Mouse (Mus musculus) heart, embryonic 10.5 days (tissue): ENCODE measurements around the gene Gse1. TPM values are rescaled to one million over a fixed set of nuclear protein-coding genes. Genes with fewer than 3 reads are reported as not detected.

Experiments used
- DNase-seq: peaks from one replicate; pipeline ENCODE4 v3.0.0-alpha.2; 2017; ENCODE audit warnings: low spot score
- H3K27ac ChIP-seq: fragments of 300-500 bp; sonication (generic); 2 replicates; pipeline ENCODE4 v1.5.1; 2016; ENCODE audit warnings: mild to moderate bottlenecking
- H3K27me3 ChIP-seq: fragments of 300-500 bp; sonication (generic); 2 replicates; pipeline ENCODE4 v1.6.1; 2016; ENCODE audit warnings: mild to moderate bottlenecking; ENCODE audit not compliant: poor library complexity, insufficient read depth, severe bottlenecking
- H3K36me3 ChIP-seq: fragments of 300-500 bp; sonication (generic); 2 replicates; pipeline ENCODE4 v1.6.1; 2016; ENCODE audit warnings: mild to moderate bottlenecking, moderate library complexity
- H3K4me1 ChIP-seq: fragments of 300-500 bp; sonication (generic); 2 replicates; pipeline ENCODE4 v1.6.1; 2016; ENCODE audit warnings: mild to moderate bottlenecking
- H3K4me3 ChIP-seq: fragments of 300-500 bp; sonication (generic); 2 replicates; pipeline ENCODE4 v1.5.1; 2016; ENCODE audit warnings: mild to moderate bottlenecking, moderate library complexity
- H3K9me3 ChIP-seq: fragments of 300-500 bp; sonication (generic); 2 replicates; pipeline ENCODE4 v1.6.1; 2016; ENCODE audit warnings: mild to moderate bottlenecking, moderate library complexity
- WGBS: fragments of 180-500 bp; shearing (Covaris S2); methylation state at CpG from one replicate; pipeline ENCODE4 v1.1.7; 2016; 5-methylcytosine and 5-hydroxymethylcytosine counted together
- polyA plus RNA-seq: library from polyadenylated mRNA; unstranded; fragments of >200 nt; fragmentation: Nextera tagmentation; extraction: Ambion mirVana; gene quantifications from 2 replicates; pipeline ENCODE4 v1.2.1, GENCODE M21; 2016

Gene Gse1
- polyA plus RNA-seq, 1 experiment from 2014 or later, result 13.7 TPM

- H3K27ac ChIP-seq, result peak overlapping the region; percentile 90
- no peaks in the 10 kb centered on the region for H3K36me3 ChIP-seq
- H3K4me3 ChIP-seq, result peak overlapping the region; percentile 42
- peak; percentile 89 for DNase-seq
- peaks cover 91% of the 10 kb centered on the region for H3K4me1 ChIP-seq
- H3K27me3 ChIP-seq, result peaks cover 24% of the 10 kb centered on the region
- WGBS, result 8% methylated on average over 33 of the region's 33 CpGs
- H3K9me3 ChIP-seq, result no peaks in the 10 kb centered on the region
Measured at GRCm38 (mm10) chr8:120416522-120417394, 188.5 kb downstream of the Gse1 start.

GRCm38 (mm10) chr8:120418188-120418587, 189.9 kb downstream of the Gse1 start:
- H3K27ac ChIP-seq, result 0 out of 2 replicates have a peak overlapping the region, but pooled peaks have one; percentile 43
- H3K4me1 ChIP-seq, result peaks cover 93% of the 10 kb centered on the region
- 72% methylated on average over 5 of the region's 5 CpGs for WGBS
- DNase-seq, result no peak
- no peaks in the 10 kb centered on the region for H3K9me3 ChIP-seq
- no peak overlapping the region for H3K4me3 ChIP-seq
- H3K27me3 ChIP-seq, result peaks cover 12% of the 10 kb centered on the region
- no peaks in the 10 kb centered on the region for H3K36me3 ChIP-seq

- H3K27me3 ChIP-seq, result 0 out of 2 replicates have a peak, but pooled peaks cover 7% of the 10 kb centered on the region
Measured at GRCm38 (mm10) chr8:120419675-120420074, 191.4 kb downstream of the Gse1 start.

GRCm38 (mm10) chr8:120420226-120420625, 192.0 kb downstream of the Gse1 start:
- no peaks in the 10 kb centered on the region for H3K36me3 ChIP-seq
- H3K27me3 ChIP-seq, result 0 out of 2 replicates have a peak, but pooled peaks cover 7% of the 10 kb centered on the region
- peaks cover 98% of the 10 kb centered on the region for H3K4me1 ChIP-seq
- 49% methylated on average over 5 of the region's 5 CpGs for WGBS
- DNase-seq, result no peak
- peak overlapping the region; percentile 69; the same call in 1 of the 2 replicates for H3K27ac ChIP-seq
- no peak overlapping the region for H3K4me3 ChIP-seq
- no peaks in the 10 kb centered on the region for H3K9me3 ChIP-seq

More at GRCm38 (mm10) chr8:120419675-120420074, 191.4 kb downstream of the Gse1 start:
- H3K27ac ChIP-seq, result peak overlapping the region; percentile 69; the same call in 1 of the 2 replicates
- H3K9me3 ChIP-seq, result no peaks in the 10 kb centered on the region
- H3K36me3 ChIP-seq, result no peaks in the 10 kb centered on the region
- DNase-seq, result no peak
- WGBS, result 71% methylated on average over 9 of the region's 9 CpGs
- peaks cover 98% of the 10 kb centered on the region for H3K4me1 ChIP-seq
- no peak overlapping the region for H3K4me3 ChIP-seq

- H3K36me3 ChIP-seq, result no peaks in the 10 kb centered on the region
- H3K4me1 ChIP-seq, result peaks cover 98% of the 10 kb centered on the region
- H3K27ac ChIP-seq, result peak overlapping the region; percentile 69
- no peaks in the 10 kb centered on the region for H3K9me3 ChIP-seq
- DNase-seq, result no peak
- 0 out of 2 replicates have a peak, but pooled peaks cover 4% of the 10 kb centered on the region for H3K27me3 ChIP-seq
- H3K4me3 ChIP-seq, result peak overlapping the region; percentile 23; the same call in 1 of the 2 replicates
- WGBS, result 4% methylated on average over 9 of the region's 9 CpGs
Measured at GRCm38 (mm10) chr8:120421638-120422037, 193.4 kb downstream of the Gse1 start.

GRCm38 (mm10) chr8:120422236-120422635, 194.0 kb downstream of the Gse1 start:
- 79% methylated on average over 8 of the region's 8 CpGs for WGBS
- DNase-seq, result no peak
- Histone ChIP-seq H3K4me3 (no peak overlapping the region), H3K4me1 (peaks cover 98% of the 10 kb centered on the region), H3K36me3 (no peaks in the 10 kb centered on the region), H3K27me3 (0 out of 2 replicates have a peak, but pooled peaks cover 4% of the 10 kb centered on the region), H3K9me3 (no peaks in the 10 kb centered on the region), H3K27ac (peak overlapping the region; percentile 59)

- 0 out of 2 replicates have a peak, but pooled peaks cover 4% of the 10 kb centered on the region for H3K27me3 ChIP-seq
- no peaks in the 10 kb centered on the region for H3K9me3 ChIP-seq
- DNase-seq, result no peak
- H3K27ac ChIP-seq, result peak overlapping the region; percentile 59
- H3K36me3 ChIP-seq, result no peaks in the 10 kb centered on the region
- peaks cover 98% of the 10 kb centered on the region for H3K4me1 ChIP-seq
- H3K4me3 ChIP-seq, result no peak overlapping the region
- WGBS, result 35% methylated on average over 7 of the region's 7 CpGs
Measured at GRCm38 (mm10) chr8:120423576-120423975, 195.3 kb downstream of the Gse1 start.

GRCm38 (mm10) chr8:120424829-120425198, 196.6 kb downstream of the Gse1 start:
- no peak for DNase-seq
- H3K27me3 ChIP-seq, result 0 out of 2 replicates have a peak, but pooled peaks cover 4% of the 10 kb centered on the region
- peak overlapping the region; percentile 19; the same call in 1 of the 2 replicates for H3K4me3 ChIP-seq
- H3K9me3 ChIP-seq, result no peaks in the 10 kb centered on the region
- H3K36me3 ChIP-seq, result no peaks in the 10 kb centered on the region
- WGBS, result 49% methylated on average over 4 of the region's 4 CpGs
- peak overlapping the region; percentile 86 for H3K27ac ChIP-seq
- peaks cover 90% of the 10 kb centered on the region for H3K4me1 ChIP-seq

GRCm38 (mm10) chr8:120425199-120425941, 197.1 kb downstream of the Gse1 start:
- 14% methylated on average over 8 of the region's 8 CpGs for WGBS
- no peaks in the 10 kb centered on the region for H3K36me3 ChIP-seq
- DNase-seq, result no peak
- peaks cover 84% of the 10 kb centered on the region for H3K4me1 ChIP-seq
- H3K27ac ChIP-seq, result peak overlapping the region; percentile 86
- 0 out of 2 replicates have a peak, but pooled peaks cover 4% of the 10 kb centered on the region for H3K27me3 ChIP-seq
- no peaks in the 10 kb centered on the region for H3K9me3 ChIP-seq
- H3K4me3 ChIP-seq, result peak overlapping the region; percentile 19

- H3K4me3 ChIP-seq, result no peak overlapping the region
- DNase-seq, result no peak
- no peaks in the 10 kb centered on the region for H3K36me3 ChIP-seq
- 43% methylated on average over 1 of the region's 1 CpGs for WGBS
- no peaks in the 10 kb centered on the region for H3K9me3 ChIP-seq
- H3K4me1 ChIP-seq, result peaks cover 81% of the 10 kb centered on the region
- peak overlapping the region; percentile 86 for H3K27ac ChIP-seq
- H3K27me3 ChIP-seq, result 0 out of 2 replicates have a peak, but pooled peaks cover 4% of the 10 kb centered on the region
Measured at GRCm38 (mm10) chr8:120426105-120426504, 197.8 kb downstream of the Gse1 start.

GRCm38 (mm10) chr8:120426622-120427385, 198.5 kb downstream of the Gse1 start:
- H3K4me3 ChIP-seq, result no peak overlapping the region
- H3K27me3 ChIP-seq, result 0 out of 2 replicates have a peak, but pooled peaks cover 4% of the 10 kb centered on the region
- H3K36me3 ChIP-seq, result no peaks in the 10 kb centered on the region
- WGBS, result 60% methylated on average over 20 of the region's 20 CpGs
- H3K9me3 ChIP-seq, result no peaks in the 10 kb centered on the region
- H3K27ac ChIP-seq, result peak overlapping the region; percentile 86
- peaks cover 74% of the 10 kb centered on the region for H3K4me1 ChIP-seq
- DNase-seq, result no peak

- peaks cover 64% of the 10 kb centered on the region for H3K4me1 ChIP-seq
- no peak overlapping the region for H3K27ac ChIP-seq
- H3K9me3 ChIP-seq, result no peaks in the 10 kb centered on the region
- H3K36me3 ChIP-seq, result no peaks in the 10 kb centered on the region
- H3K4me3 ChIP-seq, result no peak overlapping the region
- 81% methylated on average over 5 of the region's 5 CpGs for WGBS
- H3K27me3 ChIP-seq, result 0 out of 2 replicates have a peak, but pooled peaks cover 1% of the 10 kb centered on the region
- DNase-seq, result no peak
Measured at GRCm38 (mm10) chr8:120428492-120428891, 200.2 kb downstream of the Gse1 start.
